Mouse (Mus musculus) neural tube, embryonic 11.5 days (tissue): ENCODE results near the gene H13. TPM values are rescaled to one million over a fixed set of nuclear protein-coding genes. Genes with fewer than 3 reads are reported as not detected.

ENCODE experiments used
- ATAC-seq: fragments of 200-750 bp; cut with Nextera tagmentation; 2 replicates; pipeline ENCODE4 v1.8.0; 2017; ENCODE audit warnings: moderate number of reproducible peaks, mild to moderate bottlenecking, moderate TSS enrichment, moderate library complexity; ENCODE audit not compliant: insufficient read depth, low FRiP score, low TSS enrichment
- DNase-seq: peaks from one replicate; pipeline ENCODE4 v3.0.0-alpha.2; 2015; ENCODE audit warnings: low spot score
- H3K27ac ChIP-seq: fragments of 300-500 bp; sonication (generic); 2 replicates; pipeline ENCODE4 v1.5.1; 2014; ENCODE audit warnings: low read depth, mild to moderate bottlenecking, low read length
- H3K27me3 ChIP-seq: fragments of 300-500 bp; sonication (generic); 2 replicates; pipeline ENCODE4 v1.6.1; 2014; ENCODE audit warnings: mild to moderate bottlenecking, low read length, mixed read lengths; ENCODE audit not compliant: control insufficient read depth, insufficient read depth
- H3K36me3 ChIP-seq: fragments of 300-500 bp; sonication (generic); 2 replicates; pipeline ENCODE4 v1.6.1; 2014; ENCODE audit warnings: mild to moderate bottlenecking, low read length, moderate library complexity, mixed read lengths; ENCODE audit not compliant: control insufficient read depth, insufficient read depth
- H3K4me1 ChIP-seq: fragments of 300-500 bp; sonication (generic); 2 replicates; pipeline ENCODE4 v1.6.1; 2014; ENCODE audit warnings: low read length, mixed read lengths; ENCODE audit not compliant: control insufficient read depth, insufficient read depth
- H3K4me2 ChIP-seq: fragments of 300-500 bp; sonication (generic); 2 replicates; pipeline ENCODE4 v1.6.1; 2014; ENCODE audit warnings: low read depth, mild to moderate bottlenecking, moderate library complexity
- H3K4me3 ChIP-seq: fragments of 300-500 bp; sonication (generic); 2 replicates; pipeline ENCODE4 v1.5.1; 2014; ENCODE audit warnings: low read depth, low read length
- H3K9ac ChIP-seq: fragments of 300-500 bp; sonication (generic); 2 replicates; pipeline ENCODE4 v1.6.1; 2014; ENCODE audit warnings: mild to moderate bottlenecking, low read length
- H3K9me3 ChIP-seq: fragments of 300-500 bp; sonication (generic); 2 replicates; pipeline ENCODE4 v1.6.1; 2016; ENCODE audit warnings: low read length; ENCODE audit not compliant: control insufficient read depth
- WGBS: fragments of 180-500 bp; shearing (Covaris S2); extraction: QIAGEN DNeasy Blood & Tissue Kit; methylation state at CpG from one replicate; pipeline ENCODE4 v1.1.7; 2014; 5-methylcytosine and 5-hydroxymethylcytosine counted together
- polyA plus RNA-seq: library from polyadenylated mRNA; unstranded; fragments of >200 nt; fragmentation: Nextera tagmentation; extraction: Ambion mirVana; gene quantifications from 2 replicates; pipeline ENCODE4 v1.2.1, GENCODE M21; 2014

The H13 gene
- polyA plus RNA-seq, 1 experiment from 2014 or later: 123 TPM

- Histone ChIP-seq H3K36me3 (no peaks in the 10 kb centered on the region), H3K27ac (no peak overlapping the region), H3K9me3 (no peaks in the 10 kb centered on the region), H3K4me1 (peaks cover 32% of the 10 kb centered on the region), H3K27me3 (no peaks in the 10 kb centered on the region), H3K4me2 (no peak overlapping the region), H3K4me3 (no peak overlapping the region), H3K9ac (no peak overlapping the region; the same call in 1 of the 2 replicates)
- DNase-seq (peak; percentile 56), ATAC-seq (no peak)
- WGBS: 57% methylated on average over 14 of the region's 14 CpGs
Observed at GRCm38 (mm10) chr2:152741153-152742041, 72.1 kb downstream of the H13 start.

GRCm38 (mm10) chr2:152742435-152742834 is 73.2 kb downstream of the H13 start:
- DNase-seq (peak; percentile 85), ATAC-seq (peak; percentile 62; the same call in 1 of the 2 replicates)
- Histone ChIP-seq H3K4me2 (no peak overlapping the region), H3K27me3 (no peaks in the 10 kb centered on the region), H3K4me1 (peaks cover 32% of the 10 kb centered on the region), H3K27ac (no peak overlapping the region), H3K36me3 (no peaks in the 10 kb centered on the region), H3K9me3 (no peaks in the 10 kb centered on the region), H3K4me3 (no peak overlapping the region), H3K9ac (no peak overlapping the region)
- WGBS: 33% methylated on average over 10 of the region's 10 CpGs

GRCm38 (mm10) chr2:152753944-152754711 is 84.9 kb downstream of the H13 start, which contains the start of gene Cox4i2:
Gene Cox4i2 (plus strand): TSS chr2:152754173.
- Histone ChIP-seq H3K27me3 (no peaks in the 10 kb centered on the region), H3K9ac (peak within 1 kb of the TSS; percentile 12; the same call in 1 of the 2 replicates), H3K4me2 (peak within 1 kb of the TSS; percentile 42), H3K4me3 (no peak within 1 kb of the TSS; the same call in 1 of the 2 replicates), H3K27ac (no peak within 1 kb of the TSS), H3K9me3 (no peaks in the 10 kb centered on the region), H3K36me3 (no peaks in the 10 kb centered on the region), H3K4me1 (peaks cover 9% of the 10 kb centered on the region)
- DNase-seq (no peak), ATAC-seq (no peak)
- 3% methylated on average over 29 of the region's 30 CpGs for WGBS

GRCm38 (mm10) chr2:152756474-152757393 is 87.5 kb downstream of the H13 start:
- ATAC-seq: no peak
- Histone ChIP-seq H3K4me2 (no peak overlapping the region), H3K9ac (no peak overlapping the region), H3K4me1 (peaks cover 9% of the 10 kb centered on the region), H3K27ac (no peak overlapping the region), H3K27me3 (no peaks in the 10 kb centered on the region), H3K36me3 (no peaks in the 10 kb centered on the region), H3K9me3 (no peaks in the 10 kb centered on the region), H3K4me3 (no peak overlapping the region)
- DNase-seq: no peak
- WGBS: 66% methylated on average over 17 of the region's 17 CpGs

GRCm38 (mm10) chr2:152757478-152757877 is 88.2 kb downstream of the H13 start:
- WGBS: 49% methylated on average over 2 of the region's 2 CpGs
- Histone ChIP-seq H3K36me3 (no peaks in the 10 kb centered on the region), H3K27ac (no peak overlapping the region), H3K4me1 (peaks cover 9% of the 10 kb centered on the region), H3K9ac (no peak overlapping the region), H3K4me3 (no peak overlapping the region), H3K4me2 (no peak overlapping the region), H3K9me3 (no peaks in the 10 kb centered on the region), H3K27me3 (no peaks in the 10 kb centered on the region)
- ATAC-seq (no peak), DNase-seq (no peak)

Other genes starting within 250 kb of the H13 start
- gene Defb23, start 204.8 kb upstream of the H13 start, polyA plus RNA-seq: not detected in 2 replicates
- not detected in 2 replicates for gene Defb20, start 192.4 kb upstream of the H13 start, polyA plus RNA-seq
- not detected in 2 replicates for gene Defb22, start 179.3 kb upstream of the H13 start, polyA plus RNA-seq
- not detected in 2 replicates for gene Defb26, start 157.8 kb upstream of the H13 start, polyA plus RNA-seq
- not detected in 2 replicates for gene Defb28, start 151.2 kb upstream of the H13 start, polyA plus RNA-seq
- gene Defb29, start 129.4 kb upstream of the H13 start, polyA plus RNA-seq: not detected in 2 replicates
- not detected in 2 replicates for gene Gm17416, start 100.1 kb upstream of the H13 start, polyA plus RNA-seq
- not detected in 2 replicates for gene Defb21, start 96.7 kb upstream of the H13 start, polyA plus RNA-seq
- gene Defb19, start 89.1 kb upstream of the H13 start, polyA plus RNA-seq: not detected in 2 replicates
- not detected in 2 replicates for gene Defb45, start 70.1 kb upstream of the H13 start, polyA plus RNA-seq
- gene Defb36, start 65.1 kb upstream of the H13 start, polyA plus RNA-seq: not detected in 2 replicates
- gene Defb25, start 46.4 kb upstream of the H13 start, polyA plus RNA-seq: not detected in 2 replicates
- gene Rem1, start 42.5 kb upstream of the H13 start, polyA plus RNA-seq: 0.58 TPM in 2 replicates
- gene Mcts2, start 17.6 kb downstream of the H13 start, polyA plus RNA-seq: 39.1 and 40.6 TPM in 2 replicates
- gene Id1, start 66.8 kb downstream of the H13 start, polyA plus RNA-seq: 116 and 129 TPM in 2 replicates
- gene Cox4i2, start 84.7 kb downstream of the H13 start, polyA plus RNA-seq: 3.5 and 4.6 TPM in 2 replicates
- gene Bcl2l1, start 162.3 kb downstream of the H13 start, polyA plus RNA-seq: 125 and 132 TPM in 2 replicates
- gene Tpx2, start 178.5 kb downstream of the H13 start, polyA plus RNA-seq: 141 and 147 TPM in 2 replicates
- gene Mylk2, start 241.9 kb downstream of the H13 start, polyA plus RNA-seq: not detected in 2 replicates